Mouse (Mus musculus): ENCODE measurements around the gene Ooep. TPM values are rescaled to one million over a fixed set of nuclear protein-coding genes. Genes with fewer than 3 reads are reported as not detected.

Gene Ooep
- not detected for total RNA-seq (2021)

DNA sequence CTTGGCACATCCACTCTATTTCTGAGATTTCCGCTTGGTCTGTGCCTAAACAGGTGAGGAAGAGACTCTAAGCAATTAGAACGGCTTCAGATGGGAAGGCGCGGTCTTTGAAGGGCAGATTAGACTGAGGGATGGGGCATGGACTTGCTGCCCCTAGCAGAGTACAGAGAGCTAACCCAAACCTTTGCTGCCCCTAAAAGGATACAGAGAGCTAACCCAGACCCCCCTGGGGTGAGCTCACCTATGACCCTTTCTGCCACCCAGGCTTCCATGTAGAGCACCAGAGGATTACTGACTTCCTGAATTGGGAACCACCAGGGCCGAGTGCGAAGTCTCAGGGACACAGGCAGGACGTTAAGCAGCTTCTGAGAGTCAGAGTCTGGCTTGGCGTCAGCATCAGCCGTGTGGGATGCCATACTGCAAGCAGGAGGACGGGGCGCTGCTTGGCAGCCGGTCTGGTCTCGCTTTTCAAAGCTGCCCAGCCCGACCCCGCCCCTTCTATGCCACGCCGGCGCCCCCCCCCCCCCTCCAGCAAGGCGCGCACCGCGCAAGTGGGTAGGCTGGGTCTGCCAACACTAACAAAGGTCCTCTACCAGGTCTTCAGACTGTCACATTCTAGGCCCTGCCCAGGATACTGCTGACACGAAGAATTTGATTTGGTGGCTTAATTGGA, at the start of gene Ooep:
Ooep (minus strand) TSS at position 613 of the 673 bp plus-strand sequence.
- intact Hi-C loops (cut with DNase I) = no loop called here
- DNase-seq (ENCODE audit: low spot score) = no peak

GRCm38 (mm10) chr9:78428185-78428584, 49.7 kb upstream of the Ooep start:
- intact Hi-C loops (cut with DNase I) = no loop called here
- DNase-seq (ENCODE audit: low spot score) = no peak

DNA sequence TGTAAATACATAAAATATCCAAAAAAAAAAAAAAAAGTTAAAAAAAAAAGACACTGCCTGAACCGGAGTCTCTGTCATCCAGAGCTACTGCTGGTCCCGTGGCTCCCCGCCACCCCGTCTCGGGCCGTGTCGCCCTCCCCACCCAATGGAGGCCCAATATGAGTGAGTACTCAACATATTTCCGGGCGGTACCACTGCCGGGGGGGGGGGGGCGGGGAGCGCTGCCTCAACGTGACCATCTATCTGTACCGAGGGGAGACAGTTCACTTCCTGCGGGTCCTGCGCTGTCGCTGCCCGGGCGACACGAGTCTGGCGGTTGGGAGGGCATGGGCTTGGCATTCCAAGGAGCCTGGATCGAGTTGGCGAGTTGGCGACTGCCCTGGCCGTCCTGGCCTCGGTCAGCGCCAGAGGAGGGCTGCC, 48.8 kb upstream of the Ooep start:
- intact Hi-C loops (cut with DNase I) = no loop called here
- DNase-seq (ENCODE audit: low spot score) = no peak

DNA sequence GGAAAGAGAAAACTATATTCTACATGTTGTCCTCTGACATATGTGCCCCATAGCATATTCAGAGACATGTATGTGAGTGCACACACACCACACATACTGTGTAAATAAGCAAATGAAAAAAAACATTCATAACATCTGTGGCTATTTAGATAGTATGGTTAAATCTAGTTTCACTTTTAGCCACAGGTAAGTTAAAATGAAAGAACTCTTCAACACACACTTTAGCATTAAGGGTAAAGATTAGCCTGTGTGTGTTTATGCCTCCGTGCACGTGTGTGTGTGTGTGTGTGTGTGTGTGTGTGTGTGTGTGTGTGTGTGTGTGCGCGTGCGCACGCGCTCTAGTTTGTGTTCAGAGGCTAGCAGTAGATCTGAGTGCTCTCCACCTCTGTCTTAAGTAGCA, 23.1 kb upstream of the Ooep start:
- no peak for DNase-seq (ENCODE audit: low spot score)
- intact Hi-C loops (cut with DNase I) = no loop called here

GRCm38 (mm10) chr9:78400570-78400969, 22.0 kb upstream of the Ooep start:
- intact Hi-C loops (cut with DNase I) = no loop called here
- no peak for DNase-seq (ENCODE audit: low spot score)

GRCm38 (mm10) chr9:78396517-78396916, 18.0 kb upstream of the Ooep start:
- no peak for DNase-seq (ENCODE audit: low spot score)
- intact Hi-C loops (cut with DNase I) = no loop called here

DNA sequence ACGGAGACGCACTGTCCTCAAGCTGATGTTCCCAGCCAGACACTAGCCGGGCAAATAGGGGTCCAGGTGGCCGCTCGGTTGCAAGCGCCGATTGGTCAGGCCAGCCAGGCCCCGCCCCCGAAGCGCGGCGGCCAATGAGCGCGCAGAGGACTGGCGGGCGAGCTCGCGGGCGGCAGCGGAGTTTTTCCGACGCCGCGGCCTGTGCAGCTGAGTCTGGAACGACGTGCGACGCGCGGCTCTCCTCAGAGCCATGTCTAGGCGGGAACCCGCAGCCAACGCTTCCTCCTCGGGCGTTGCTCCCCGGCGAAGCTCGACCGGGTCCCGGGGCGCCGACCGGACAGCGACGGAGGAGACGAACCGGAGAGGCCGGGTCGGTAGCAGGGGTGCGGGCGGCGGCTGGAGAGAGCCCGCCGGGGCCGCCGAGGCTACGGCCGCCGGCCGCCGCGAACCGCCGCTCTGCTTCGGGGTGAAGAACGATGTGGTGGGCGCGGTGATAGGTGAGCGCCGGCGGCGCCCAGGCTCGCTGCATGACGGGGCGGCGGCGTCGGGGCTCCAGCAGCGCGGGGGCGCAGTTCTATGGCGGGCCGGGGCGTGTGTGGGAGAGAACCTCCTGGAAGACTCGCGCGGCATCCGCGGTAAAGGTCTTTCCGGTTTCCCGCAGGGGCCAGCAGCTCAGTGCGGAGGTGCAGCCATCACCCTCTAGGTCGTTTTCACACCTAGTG, 17.3 kb upstream of the Ooep start, which contains the start of gene Ddx43:
Ddx43 (plus strand) TSS at position 148 of the 722 bp plus-strand sequence.
- peak; percentile 7 for DNase-seq (ENCODE audit: low spot score)
- intact Hi-C loops (cut with DNase I) = no loop called here

DNA sequence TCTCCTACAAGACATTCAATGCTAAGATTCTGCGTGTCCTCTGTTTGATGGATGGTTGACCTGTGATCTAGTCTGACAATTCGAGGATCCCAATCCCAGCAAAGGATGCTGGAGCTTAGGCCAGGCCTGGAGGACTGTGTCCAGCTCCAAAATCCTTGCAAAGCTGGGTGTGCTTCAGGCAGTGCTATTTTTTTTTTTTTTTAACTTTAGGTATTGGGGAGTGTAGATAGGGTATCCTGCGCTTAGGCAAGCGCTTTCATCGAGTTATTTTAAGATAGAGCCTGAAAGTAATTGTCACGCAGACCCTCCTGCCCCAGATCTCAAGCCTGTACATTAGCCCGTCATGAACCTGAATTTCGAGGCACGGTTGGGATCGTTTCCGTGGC, 16.7 kb upstream of the Ooep start:
- intact Hi-C loops (cut with DNase I) = no loop called here
- DNase-seq (ENCODE audit: low spot score) = no peak

GRCm38 (mm10) chr9:78394602-78395001, 16.1 kb upstream of the Ooep start:
- no peak for DNase-seq (ENCODE audit: low spot score)
- intact Hi-C loops (cut with DNase I) = no loop called here

- no peak for DNase-seq (ENCODE audit: low spot score)
- intact Hi-C loops (cut with DNase I) = no loop called here
Observed at GRCm38 (mm10) chr9:78393741-78394140, 15.2 kb upstream of the Ooep start.

DNA sequence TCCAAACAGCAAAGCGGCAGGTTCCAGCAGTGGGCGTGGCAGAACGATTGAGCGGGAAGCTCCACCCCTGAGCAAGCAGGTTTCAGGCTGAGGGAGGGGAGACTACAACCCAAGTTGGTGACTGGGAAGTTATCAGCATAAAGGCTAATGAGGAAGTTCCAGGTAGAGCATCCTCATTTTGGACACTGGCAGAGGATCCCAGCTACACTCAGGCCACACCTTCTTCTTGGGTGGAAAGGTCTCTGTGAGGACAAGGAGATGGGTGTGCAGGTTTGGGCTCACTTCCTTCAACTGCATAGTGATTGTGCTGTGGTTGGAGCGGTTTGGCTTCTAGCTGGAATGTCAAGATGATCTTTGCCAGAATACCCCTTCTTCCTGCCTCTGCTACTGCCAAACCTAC, 11.5 kb upstream of the Ooep start:
- intact Hi-C loops (cut with DNase I) = no loop called here
- DNase-seq (ENCODE audit: low spot score) = no peak

GRCm38 (mm10) chr9:78386947-78387346, 8.4 kb upstream of the Ooep start:
- intact Hi-C loops (cut with DNase I) = no loop called here
- no peak for DNase-seq (ENCODE audit: low spot score)

DNA sequence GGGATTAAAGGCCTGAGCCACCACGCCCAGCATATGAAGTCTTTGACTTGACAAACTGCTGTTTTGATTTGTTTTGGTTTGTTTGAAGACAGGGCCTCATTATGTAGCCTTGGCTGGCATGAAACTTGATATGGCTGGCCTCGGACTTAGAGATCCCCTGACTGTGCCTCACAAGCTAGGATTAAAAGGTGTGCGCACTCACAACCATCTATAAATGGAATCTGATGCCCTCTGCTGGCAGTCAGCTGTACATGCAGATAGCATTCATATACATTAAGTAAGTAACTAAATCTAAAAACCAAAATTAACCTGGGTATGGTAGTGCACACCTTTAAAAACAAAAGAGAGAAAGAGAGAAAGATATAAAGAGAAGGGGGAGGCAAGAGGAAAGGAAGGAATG, 7.4 kb upstream of the Ooep start:
- intact Hi-C loops (cut with DNase I) = no loop called here
- no peak for DNase-seq (ENCODE audit: low spot score)

GRCm38 (mm10) chr9:78377546-78377945, 979 bp downstream of the Ooep start:
- no peak for DNase-seq (ENCODE audit: low spot score)
- intact Hi-C loops (cut with DNase I) = no loop called here

GRCm38 (mm10) chr9:78375486-78375885, 3.0 kb downstream of the Ooep start:
- intact Hi-C loops (cut with DNase I) = no loop called here
- no peak for DNase-seq (ENCODE audit: low spot score)

- no peak for DNase-seq (ENCODE audit: low spot score)
- intact Hi-C loops (cut with DNase I) = no loop called here
Observed at GRCm38 (mm10) chr9:78374885-78375389, 3.6 kb downstream of the Ooep start.

DNA sequence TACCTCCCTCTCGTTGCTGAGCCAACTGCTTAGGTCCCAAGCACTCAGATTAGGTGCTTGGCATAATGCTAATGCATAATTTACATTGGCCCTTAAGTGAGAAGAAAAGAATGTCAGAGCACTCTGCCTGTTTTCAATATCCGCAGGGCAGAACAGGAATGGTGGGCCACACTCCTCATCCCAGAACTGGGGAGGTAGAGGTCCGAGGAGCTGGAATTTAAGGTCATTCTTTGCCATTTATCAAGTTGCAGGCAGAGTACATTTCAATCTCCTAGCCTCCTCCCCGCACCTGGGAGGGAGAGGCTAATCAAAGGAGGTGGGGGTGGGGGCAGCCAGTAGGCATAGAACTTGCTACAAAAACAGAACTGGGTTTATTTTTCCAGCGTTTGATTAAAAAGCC, 4.1 kb downstream of the Ooep start:
- intact Hi-C loops (cut with DNase I) = no loop called here
- no peak for DNase-seq (ENCODE audit: low spot score)

- no peak for DNase-seq (ENCODE audit: low spot score)
- intact Hi-C loops (cut with DNase I) = no loop called here
Observed at GRCm38 (mm10) chr9:78372827-78373504, 5.6 kb downstream of the Ooep start.

GRCm38 (mm10) chr9:78371441-78371840, 7.1 kb downstream of the Ooep start:
- no peak for DNase-seq (ENCODE audit: low spot score)

GRCm38 (mm10) chr9:78369786-78370185, 8.7 kb downstream of the Ooep start:
- no peak for DNase-seq (ENCODE audit: low spot score)
- intact Hi-C loops (cut with DNase I) = no loop called here

More at GRCm38 (mm10) chr9:78371441-78371840, 7.1 kb downstream of the Ooep start:
- intact Hi-C loops (cut with DNase I) = no loop called here

DNA sequence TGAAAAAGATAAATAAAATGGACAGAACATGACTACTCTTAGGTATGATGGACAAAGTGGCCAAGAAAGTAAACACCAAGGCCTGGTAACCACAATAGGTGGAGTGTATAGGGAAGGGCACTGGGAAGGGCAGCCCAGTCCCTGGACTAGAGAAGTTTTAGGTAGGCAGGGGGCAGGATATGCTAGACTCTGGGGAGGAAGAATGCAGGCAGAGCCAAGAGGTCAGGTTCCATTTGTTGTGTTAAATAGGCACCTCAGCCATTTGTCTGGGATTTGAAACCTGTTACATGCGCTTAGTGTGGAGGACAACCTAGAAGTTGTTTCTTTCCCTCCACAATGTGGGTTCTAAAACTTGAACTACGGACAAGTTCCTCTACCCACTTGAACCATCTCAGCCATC, 9.2 kb downstream of the Ooep start:
- no peak for DNase-seq (ENCODE audit: low spot score)
- intact Hi-C loops (cut with DNase I) = no loop called here
